Mouse (Mus musculus) v-Abl transformed pro-B cells (cell line): Measurements from ENCODE around the gene Olfr845.

ENCODE experiments used
- in situ Hi-C, 2 experiments: fragments of 400-800 bp; cut with MboI; formaldehyde crosslinking; loops; one replicate each; pipeline ENCODE4 v1.15.1; 2025; ENCODE audit not compliant: unreplicated experiment in 2 of 2

Gene Olfr845

GRCm38 (mm10) chr9:19336157-19336556 lies at the start of gene Olfr845:
Gene Olfr845 (plus strand): TSS chr9:19336457.
- in situ Hi-C loops: no loop called here

- in situ Hi-C loops: no loop called here
These were observed 20.2 kb upstream of the Olfr845 start, which contains the start of gene Olfr844 for GRCm38 (mm10) chr9:19316047-19316446. Gene Olfr844 (plus strand): TSS chr9:19316347.

GRCm38 (mm10) chr9:19363905-19364304 lies 27.6 kb downstream of the Olfr845 start, which contains the start of gene Olfr846:
Gene Olfr846 (minus strand): TSS chr9:19364005.
- in situ Hi-C loops: no loop called here

- in situ Hi-C loops: no loop called here
These were observed 42.3 kb downstream of the Olfr845 start, which contains the start of gene Olfr847 for GRCm38 (mm10) chr9:19378569-19378968. Gene Olfr847 (minus strand): TSS chr9:19378669.
